Mouse (Mus musculus) olfactory bulb, adult 2 months (tissue): ENCODE data around the gene 2700081O15Rik. TPM values are rescaled to one million over a fixed set of nuclear protein-coding genes. Genes with fewer than 3 reads are reported as not detected.
A peak's percentile ranks its signal among the peaks of the same experiment; 100 is the strongest.

Experiments used
- H3K27ac ChIP-seq: fragments of 200-500 bp; 2 replicates; pipeline ENCODE4 v1.5.1; 2012; ENCODE audit warnings: low read depth, low read length; ENCODE audit not compliant: insufficient read depth
- H3K4me1 ChIP-seq: fragments of 200-500 bp; 2 replicates; pipeline ENCODE4 v1.6.1; 2012; ENCODE audit warnings: low read length; ENCODE audit not compliant: control insufficient read depth, insufficient read depth
- H3K4me3 ChIP-seq: fragments of 200-500 bp; 2 replicates; pipeline ENCODE4 v1.5.1; 2012; ENCODE audit warnings: mild to moderate bottlenecking, low read depth, low read length, moderate library complexity; ENCODE audit not compliant: insufficient read depth
- CTCF ChIP-seq: fragments of 200-500 bp; IDR thresholded peaks from 2 replicates; pipeline ENCODE4 v1.5.1; 2012; ENCODE audit warnings: low read depth, mild to moderate bottlenecking, low read length, moderate library complexity; ENCODE audit not compliant: insufficient read depth
- POLR2A ChIP-seq: fragments of 200-500 bp; IDR thresholded peaks from 2 replicates; pipeline ENCODE4 v1.6.1; 2012; ENCODE audit warnings: mild to moderate bottlenecking, low read depth, low read length, moderate library complexity; ENCODE audit not compliant: insufficient read depth
- WGBS: fragments of 180-500 bp; shearing (Covaris S2); methylation state at CpG from one replicate; pipeline ENCODE4 v1.1.7; 2018; 5-methylcytosine and 5-hydroxymethylcytosine counted together
- polyA plus RNA-seq: library from polyadenylated mRNA; stranded (reverse); fragments of >200 nt; gene quantifications from 2 replicates; pipeline ENCODE4 v1.2.4, GENCODE M21; 2012; ENCODE audit warnings: low replicate concordance; ENCODE audit not compliant: missing spikeins, insufficient read depth, insufficient read length

The 2700081O15Rik gene
- polyA plus RNA-seq, 1 experiment, result not detected

DNA sequence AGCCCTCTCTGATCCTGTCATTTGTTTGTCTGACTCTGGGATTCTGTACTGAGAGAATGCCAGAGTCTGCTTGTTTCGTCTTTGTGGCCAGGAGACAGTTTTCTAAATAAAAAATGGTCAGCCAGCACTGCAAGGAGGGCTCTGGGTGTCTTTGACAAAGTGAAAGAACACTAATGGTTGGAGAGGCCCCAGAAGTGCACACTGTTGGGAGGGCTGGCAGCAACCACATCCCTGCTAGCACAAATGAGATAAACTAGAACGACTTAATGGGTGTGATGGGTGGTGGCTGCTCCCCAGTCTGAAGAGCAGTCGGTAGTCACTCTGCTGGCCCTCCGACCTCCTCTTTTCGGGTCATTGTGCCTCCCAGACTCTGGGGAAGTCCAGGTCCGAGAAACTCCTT is 1.7 kb downstream of the 2700081O15Rik start:
- 41% methylated on average over 6 of the region's 6 CpGs for WGBS
- H3K27ac ChIP-seq, result no peak overlapping the region
- 0 out of 2 replicates have a peak overlapping the region, but pooled peaks have one; percentile 6 for H3K4me3 ChIP-seq
- no peak for TF ChIP-seq POLR2A
- no peak for TF ChIP-seq CTCF
- peaks cover 47% of the 10 kb centered on the region for H3K4me1 ChIP-seq

DNA sequence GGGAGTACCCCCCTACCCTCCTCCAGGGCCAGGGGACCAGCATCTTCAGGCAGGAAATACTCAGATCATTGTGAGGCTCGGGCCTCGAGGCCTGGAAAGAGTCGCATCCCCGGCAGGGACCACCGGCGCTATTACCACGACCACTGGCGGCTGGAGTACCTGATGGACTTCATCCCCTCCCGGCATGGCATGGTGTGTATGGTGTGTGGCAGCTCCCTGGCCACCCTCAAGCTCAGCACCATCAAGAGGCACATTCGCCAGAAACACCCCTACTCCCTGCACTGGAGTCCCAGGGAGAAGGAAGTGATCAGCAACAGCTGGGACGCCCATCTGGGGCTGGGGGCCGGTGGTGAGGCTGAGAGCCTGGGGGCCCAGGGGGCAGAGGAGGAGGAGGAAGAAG is 2.7 kb downstream of the 2700081O15Rik start:
- peaks cover 47% of the 10 kb centered on the region for H3K4me1 ChIP-seq
- WGBS, result 76% methylated on average over 12 of the region's 12 CpGs
- no peak overlapping the region for H3K27ac ChIP-seq
- no peak for TF ChIP-seq POLR2A
- TF ChIP-seq CTCF, result no peak
- H3K4me3 ChIP-seq, result no peak overlapping the region

DNA sequence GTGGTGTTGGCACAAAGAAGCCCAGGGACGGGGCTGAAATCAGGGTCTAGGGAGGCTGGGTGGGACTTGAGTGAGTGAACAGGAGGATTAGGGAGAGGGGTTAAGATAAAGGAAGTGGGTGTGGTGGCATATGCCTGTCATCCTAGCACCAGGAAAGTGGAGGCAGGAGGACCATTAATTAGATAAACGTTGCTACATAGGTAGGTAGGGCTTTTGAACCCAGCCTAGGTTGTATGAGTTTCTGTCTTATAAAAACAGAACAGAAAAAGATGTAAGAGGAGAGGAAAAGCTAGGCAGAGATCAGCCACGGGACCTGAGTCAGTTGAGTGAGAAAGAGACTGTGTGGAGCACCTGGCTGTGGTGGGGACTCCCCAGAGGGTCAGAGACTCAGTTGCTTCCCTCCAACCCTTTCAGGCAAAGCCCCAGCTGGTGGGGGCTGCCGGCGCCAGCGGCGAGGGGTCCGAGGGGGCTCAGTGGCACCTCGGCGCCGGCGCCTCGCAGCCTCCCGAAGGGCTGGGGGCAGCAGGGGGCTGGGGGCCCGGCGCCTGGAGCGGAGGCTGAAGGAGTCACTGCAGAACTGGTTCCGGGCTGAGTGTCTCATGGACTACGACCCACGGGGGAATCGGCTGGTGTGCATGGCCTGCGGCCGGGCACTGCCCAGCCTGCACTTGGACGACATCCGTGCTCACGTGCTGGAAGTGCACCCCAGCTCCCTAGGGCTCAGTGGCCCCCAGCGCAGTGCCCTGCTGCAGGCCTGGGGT is 3.6 kb downstream of the 2700081O15Rik start:
- no peak for TF ChIP-seq CTCF
- TF ChIP-seq POLR2A, result no peak
- 77% methylated on average over 27 of the region's 27 CpGs for WGBS
- Histone ChIP-seq H3K27ac (no peak overlapping the region), H3K4me3 (no peak overlapping the region), H3K4me1 (peaks cover 47% of the 10 kb centered on the region)

DNA sequence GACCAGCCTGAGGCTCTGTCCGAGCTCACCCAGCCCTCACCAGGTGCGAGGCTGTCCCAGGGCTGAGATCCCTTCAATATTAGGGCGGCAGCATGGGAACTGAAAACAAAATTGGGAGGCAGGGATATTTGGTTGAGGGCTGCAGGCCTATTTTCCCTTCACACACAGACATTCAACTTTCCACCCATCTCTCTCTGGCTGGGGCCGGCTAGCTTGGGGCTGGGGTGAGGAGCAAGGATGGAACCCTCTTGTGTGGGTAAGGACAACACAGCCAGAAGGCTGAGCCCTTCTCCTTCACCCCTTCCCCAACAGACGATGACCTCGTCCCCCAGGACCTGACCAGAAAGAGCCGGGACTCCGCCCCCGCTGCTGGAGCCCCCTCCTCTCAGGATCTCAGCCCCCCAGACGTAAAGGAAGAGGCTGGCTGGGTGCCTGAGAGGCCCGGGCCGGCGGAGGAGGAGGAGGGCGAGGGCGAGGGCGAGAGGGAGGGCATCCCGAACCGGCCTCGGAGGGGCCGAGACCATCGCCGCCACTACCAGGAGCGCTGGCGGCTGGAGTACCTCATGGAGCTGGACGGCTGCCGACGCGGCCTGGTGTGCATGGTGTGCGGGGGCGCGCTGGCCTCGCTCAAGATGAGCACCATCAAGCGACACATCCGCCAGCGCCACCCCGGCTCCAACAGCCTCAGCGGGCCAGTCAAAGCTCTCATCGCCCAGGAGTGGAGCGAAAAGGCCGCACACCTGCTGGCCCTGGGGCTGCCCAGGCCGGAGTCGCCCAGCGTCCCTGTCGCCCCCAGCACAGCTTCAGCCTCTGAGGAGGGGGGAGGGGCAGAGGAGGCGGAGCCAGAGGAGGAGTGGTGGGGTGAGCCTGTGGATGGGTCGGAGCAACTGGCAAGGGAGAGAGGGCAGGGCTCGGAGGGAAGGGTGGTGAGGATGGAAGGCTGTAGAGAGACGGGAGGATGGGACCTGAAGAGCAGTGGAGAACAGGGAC is 4.5 kb downstream of the 2700081O15Rik start:
- TF ChIP-seq POLR2A (no peak), CTCF (no peak)
- peaks cover 41% of the 10 kb centered on the region for H3K4me1 ChIP-seq
- 34% methylated on average over 48 of the region's 48 CpGs for WGBS
- peak overlapping the region; percentile 27 for H3K4me3 ChIP-seq
- no peak overlapping the region for H3K27ac ChIP-seq

DNA sequence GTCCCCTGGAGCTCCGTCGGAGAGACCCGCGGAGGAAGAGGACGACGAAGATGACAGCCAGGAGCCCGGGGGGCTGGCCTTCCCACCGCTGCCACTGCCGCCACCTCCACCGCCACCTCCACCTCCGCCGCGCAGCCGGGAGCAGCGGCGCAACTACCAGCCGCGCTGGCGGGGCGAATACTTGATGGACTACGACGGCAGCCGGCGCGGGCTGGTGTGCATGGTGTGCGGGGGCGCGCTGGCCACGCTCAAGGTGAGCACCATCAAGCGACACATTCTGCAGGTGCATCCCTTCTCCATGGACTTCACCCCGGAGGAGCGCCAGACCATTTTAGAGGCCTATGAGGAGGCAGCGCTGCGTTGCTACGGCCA is 5.2 kb downstream of the 2700081O15Rik start:
- H3K27ac ChIP-seq, result no peak overlapping the region
- peaks cover 41% of the 10 kb centered on the region for H3K4me1 ChIP-seq
- TF ChIP-seq CTCF (no peak), POLR2A (no peak)
- 15% methylated on average over 35 of the region's 35 CpGs for WGBS
- peak overlapping the region; percentile 27 for H3K4me3 ChIP-seq

DNA sequence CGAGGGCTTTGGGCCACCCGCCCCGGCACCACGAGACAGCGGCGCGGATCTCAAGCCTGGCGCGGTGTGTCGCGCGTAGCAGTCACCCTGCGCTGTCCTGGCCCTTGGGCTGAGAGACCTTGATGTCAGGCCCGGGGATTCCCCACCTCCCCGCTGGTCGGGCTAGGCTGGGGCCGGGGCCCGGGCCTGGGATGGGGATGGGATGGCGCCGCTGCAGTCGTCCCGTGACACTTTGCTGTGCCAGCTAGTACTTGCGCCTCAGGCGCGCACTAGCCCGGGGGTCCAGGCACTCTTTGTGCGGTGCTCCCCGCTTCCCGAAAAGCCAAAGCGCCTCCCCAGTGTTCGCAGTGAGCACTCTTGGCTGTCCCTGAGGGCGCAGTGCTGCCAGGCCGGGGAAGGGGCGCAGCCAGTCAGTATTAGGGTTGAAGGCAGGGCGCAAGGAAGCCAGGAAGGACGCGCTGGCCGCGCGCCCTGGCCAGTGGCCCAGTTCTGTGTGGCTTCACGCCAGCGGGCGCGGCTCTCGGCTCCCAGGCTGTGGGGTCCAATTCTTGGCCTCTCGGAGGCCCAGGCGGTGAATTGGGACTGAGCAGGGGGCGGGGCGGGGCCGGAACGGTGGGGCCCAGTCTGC is 5.7 kb downstream of the 2700081O15Rik start:
- 25% methylated on average over 50 of the region's 51 CpGs for WGBS
- TF ChIP-seq CTCF (no peak), POLR2A (no peak)
- Histone ChIP-seq H3K27ac (no peak overlapping the region), H3K4me1 (peaks cover 40% of the 10 kb centered on the region), H3K4me3 (peak overlapping the region; percentile 27)

DNA sequence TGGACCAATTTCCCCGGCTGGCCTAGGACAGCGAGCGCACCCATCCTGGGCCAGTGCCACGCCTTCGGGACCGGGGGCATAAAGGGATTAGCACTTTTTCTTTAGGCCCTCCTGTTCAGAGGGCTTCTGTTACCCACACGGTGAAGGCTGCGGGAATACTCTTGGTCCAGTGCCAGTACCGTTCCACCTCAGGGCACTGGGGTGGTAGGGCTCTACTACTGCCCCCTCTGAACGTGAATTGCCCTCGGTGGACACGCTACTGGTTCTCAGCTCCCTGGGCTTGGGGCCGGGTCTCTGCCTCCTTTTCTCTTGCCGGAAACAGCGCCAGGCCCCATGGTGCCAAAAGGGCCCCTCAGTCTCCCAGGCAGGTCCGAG is 6.2 kb downstream of the 2700081O15Rik start:
- TF ChIP-seq POLR2A (no peak), CTCF (no peak)
- H3K4me1 ChIP-seq, result peaks cover 37% of the 10 kb centered on the region
- 39% methylated on average over 16 of the region's 16 CpGs for WGBS
- H3K27ac ChIP-seq, result no peak overlapping the region
- peak overlapping the region; percentile 27; the same call in 1 of the 2 replicates for H3K4me3 ChIP-seq

DNA sequence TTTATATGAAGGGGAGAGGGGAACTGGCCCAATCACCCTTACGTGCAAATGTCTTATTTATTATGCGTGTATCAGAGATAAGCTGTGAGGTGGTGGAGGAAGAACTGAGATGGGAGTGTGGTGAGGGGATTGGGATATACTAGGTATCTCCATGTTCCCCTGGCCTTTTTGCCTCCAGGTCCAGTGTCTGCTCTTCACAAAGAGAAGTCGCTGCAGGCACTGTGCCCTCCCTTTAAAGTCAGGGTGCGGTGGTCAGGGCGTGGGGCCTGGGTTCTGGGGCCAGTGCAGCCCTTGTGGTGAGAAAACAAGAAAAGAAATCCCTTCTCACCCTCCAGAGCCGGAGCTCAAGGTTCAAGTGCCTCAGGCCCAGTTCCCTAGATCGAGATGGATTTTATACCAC is 6.7 kb downstream of the 2700081O15Rik start:
- WGBS, result 75% methylated on average over 7 of the region's 7 CpGs

DNA sequence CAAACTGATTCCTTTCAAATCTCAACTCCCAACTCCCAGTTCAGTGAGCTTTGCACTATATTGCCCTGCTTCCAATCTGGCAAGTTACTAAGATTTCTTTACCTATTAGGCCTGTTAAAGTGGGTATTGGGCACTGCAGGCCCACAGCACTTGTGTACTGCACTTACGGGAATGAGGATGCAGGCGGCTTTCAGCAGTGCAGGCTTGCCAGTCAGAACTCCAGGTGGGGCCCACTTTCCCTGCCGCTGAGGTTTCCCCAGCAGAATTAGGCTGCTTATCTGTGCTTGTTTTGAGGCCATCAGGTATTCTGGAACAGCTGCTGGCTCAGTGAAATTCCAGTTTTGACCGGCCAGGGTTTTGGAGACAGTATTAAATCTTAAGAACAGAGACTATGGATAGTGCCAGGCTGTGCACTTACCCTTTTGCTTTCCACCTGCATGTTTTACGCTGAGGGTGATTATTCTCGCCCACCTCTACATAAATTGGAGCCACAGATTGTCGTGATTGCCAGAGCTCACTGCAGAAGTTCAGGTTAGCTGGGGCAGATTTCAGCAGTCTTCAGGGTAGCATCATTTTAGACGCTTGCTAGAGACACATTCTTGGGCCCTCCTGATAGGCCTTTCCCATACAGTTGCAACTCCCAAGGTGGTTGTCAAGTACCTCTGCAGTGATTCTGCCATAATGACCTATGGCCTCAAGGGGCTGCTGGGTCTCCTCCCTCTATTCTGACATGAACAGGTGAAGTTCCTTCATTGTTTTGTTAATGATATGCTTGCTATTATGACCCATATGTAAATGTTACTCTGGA is 7.4 kb downstream of the 2700081O15Rik start:
- Histone ChIP-seq H3K4me1 (peaks cover 29% of the 10 kb centered on the region), H3K27ac (no peak overlapping the region), H3K4me3 (no peak overlapping the region)
- TF ChIP-seq CTCF (no peak), POLR2A (no peak)
- WGBS, result 67% methylated on average over 8 of the region's 8 CpGs

More for the DNA sequence above, 6.7 kb downstream of the 2700081O15Rik start:
- TF ChIP-seq POLR2A (no peak), CTCF (no peak)
- Histone ChIP-seq H3K4me1 (peaks cover 35% of the 10 kb centered on the region), H3K27ac (no peak overlapping the region), H3K4me3 (no peak overlapping the region)
